Mouse (Mus musculus): ENCODE results near the gene Anapc4.

Gene Anapc4

DNA sequence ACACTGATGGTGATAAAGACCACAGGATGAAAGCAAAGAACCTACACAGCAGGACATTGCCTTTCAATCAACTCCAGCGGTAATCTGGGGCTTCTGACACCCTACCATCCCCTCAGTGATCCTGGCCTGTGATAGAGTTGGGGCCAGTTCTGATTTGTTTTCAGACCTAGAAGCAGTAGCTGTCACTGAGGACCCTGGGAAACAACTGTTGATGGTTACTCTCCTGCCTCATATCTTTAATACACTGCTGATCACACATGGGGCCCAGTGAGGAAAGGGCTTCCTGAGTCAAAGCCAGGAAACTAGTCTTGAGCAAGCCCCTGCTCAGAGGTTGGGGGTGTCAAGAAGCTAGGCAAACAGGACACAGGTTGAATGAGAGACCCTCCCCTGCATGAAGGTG lies 37.6 kb downstream of the Anapc4 start:
- no peak for DNase-seq

GRCm38 (mm10) chr5:52871986-52872385 lies 38.2 kb downstream of the Anapc4 start:
- DNase-seq = peak; percentile 11 to 25

DNA sequence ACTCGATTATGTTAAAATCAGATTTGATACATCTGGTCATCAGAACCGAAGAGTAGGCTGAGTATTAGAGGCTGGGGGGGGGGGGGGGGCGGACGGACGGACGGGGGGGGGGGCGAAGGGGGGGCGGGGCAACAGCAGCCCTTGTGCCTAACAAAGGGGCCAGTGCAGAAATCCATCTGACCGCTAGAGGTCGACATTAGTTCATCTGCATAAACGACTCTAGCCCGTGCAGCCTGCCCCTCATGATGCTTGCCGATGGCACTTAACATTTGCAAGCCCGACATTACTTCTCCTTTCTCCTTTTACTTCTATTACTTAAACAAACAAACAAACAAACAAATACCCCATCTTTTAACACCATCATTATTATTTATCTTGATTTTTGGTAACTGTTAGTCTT lies 45.0 kb downstream of the Anapc4 start:
- DNase-seq = peak in 1 of 2 experiments; percentile 28

DNA sequence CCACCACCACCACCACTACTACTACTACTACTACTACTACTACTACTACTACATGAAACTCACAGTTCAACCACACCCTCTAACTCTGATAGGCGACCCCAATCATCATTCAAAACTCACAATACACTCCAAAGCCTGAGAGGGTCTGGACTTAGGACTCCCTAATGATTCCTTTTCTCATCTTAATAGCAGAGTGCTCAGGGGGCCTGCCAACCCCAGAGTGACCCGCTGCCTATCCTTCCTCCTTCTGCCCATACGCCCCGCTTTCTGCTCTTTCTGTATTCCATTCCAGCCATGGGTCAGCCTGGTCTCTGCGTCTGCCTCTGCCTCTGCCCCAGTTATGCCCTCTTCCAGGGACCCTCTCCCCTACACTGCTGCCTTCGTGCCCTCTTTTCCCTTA lies 46.1 kb downstream of the Anapc4 start:
- DNase-seq = no peak

GRCm38 (mm10) chr5:52882446-52882845 lies 48.6 kb downstream of the Anapc4 start:
- no peak for DNase-seq

DNA sequence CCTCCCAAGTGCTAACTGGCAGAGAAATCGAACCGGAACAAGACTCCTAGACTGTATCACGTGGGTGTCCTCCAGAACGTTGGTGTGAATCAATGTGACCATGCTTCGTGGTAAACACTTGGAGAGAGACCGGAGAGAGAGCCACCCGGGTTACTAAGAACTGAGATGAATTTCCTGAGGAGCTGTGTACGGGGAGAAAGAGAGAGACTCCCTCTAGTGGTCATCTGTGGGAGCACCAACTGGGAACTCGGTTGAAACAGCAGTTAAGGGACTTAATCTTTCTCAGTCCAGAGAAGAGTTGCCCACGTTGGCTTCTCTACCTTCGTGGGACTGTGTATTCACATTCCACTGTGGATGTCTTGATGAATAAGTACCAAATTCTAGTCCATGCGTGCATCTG lies 53.3 kb downstream of the Anapc4 start:
- peak; percentile 15 to 17 for DNase-seq

GRCm38 (mm10) chr5:52889919-52890318 lies 56.1 kb downstream of the Anapc4 start:
- DNase-seq = no peak

DNA sequence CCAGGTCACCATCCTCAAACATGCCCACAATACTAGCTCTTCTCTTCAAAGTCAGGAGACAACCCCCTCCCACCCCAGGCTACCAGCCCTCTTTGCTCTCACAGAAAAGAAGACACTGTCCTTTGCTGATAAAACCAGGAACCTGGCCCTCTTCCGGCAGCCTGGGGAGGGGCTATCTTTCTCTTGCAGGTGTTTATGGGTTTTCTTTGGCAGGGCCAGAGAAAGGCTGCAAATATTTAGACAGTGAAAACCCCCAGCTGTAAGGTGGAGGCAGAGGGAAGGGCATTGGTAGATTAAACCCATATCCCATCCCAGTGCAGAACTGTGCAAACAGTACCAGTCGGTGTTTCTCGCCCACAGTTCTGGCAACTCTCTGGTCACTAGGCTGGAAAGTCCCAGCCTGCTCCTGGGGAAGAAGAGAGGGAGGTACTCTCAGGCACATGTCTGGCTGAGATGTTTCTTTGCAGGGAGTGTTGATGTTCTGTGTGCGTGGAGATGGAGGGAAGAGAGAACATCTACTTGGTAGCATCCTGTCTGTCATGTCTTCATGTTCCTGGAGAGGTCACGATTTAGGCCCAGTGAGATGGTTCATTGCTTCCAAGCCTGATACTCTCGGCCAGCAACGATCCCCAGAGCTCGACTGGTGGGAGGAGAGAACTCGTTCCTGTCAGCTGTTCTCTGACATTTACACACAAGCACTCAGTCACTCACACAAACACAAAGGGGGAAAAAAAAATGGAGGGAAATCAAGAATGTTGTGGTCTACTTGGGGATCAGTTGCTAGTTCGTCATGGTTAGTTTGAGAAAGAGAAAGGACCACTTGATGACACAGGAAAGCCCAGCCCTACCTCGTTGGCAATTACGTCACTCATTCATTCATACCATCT lies 58.4 kb downstream of the Anapc4 start:
- DNase-seq = no peak

- no peak for DNase-seq
These were observed 60.1 kb downstream of the Anapc4 start for GRCm38 (mm10) chr5:52893938-52894337.

- no peak for DNase-seq
These were observed 70.4 kb downstream of the Anapc4 start for GRCm38 (mm10) chr5:52904246-52904645.

GRCm38 (mm10) chr5:52904671-52905070 lies 70.9 kb downstream of the Anapc4 start:
- no peak for DNase-seq

DNA sequence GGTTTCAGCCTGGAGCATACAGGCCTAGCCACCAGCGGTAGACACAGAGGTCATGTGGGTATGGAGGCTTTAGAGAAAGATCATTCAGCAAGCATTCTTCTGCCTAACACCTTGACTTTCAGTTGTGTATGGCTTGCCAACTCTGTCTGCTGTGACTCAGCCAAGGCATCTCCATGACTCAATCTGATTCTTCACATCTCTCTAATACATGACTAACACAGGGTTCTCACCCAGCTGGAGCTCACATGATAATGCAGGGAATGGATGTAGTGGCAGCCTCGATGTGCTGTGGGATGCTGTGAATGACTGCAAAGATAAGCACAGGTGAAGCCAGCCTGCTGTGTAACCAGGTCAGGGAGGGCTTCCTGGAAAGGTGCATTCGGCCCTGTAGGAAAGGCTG lies 74.4 kb downstream of the Anapc4 start:
- DNase-seq = no peak

GRCm38 (mm10) chr5:52910159-52910591 lies 76.4 kb downstream of the Anapc4 start:
- DNase-seq = peak; percentile 14 to 16

GRCm38 (mm10) chr5:52911286-52911870 lies 77.6 kb downstream of the Anapc4 start:
- no peak for DNase-seq

DNA sequence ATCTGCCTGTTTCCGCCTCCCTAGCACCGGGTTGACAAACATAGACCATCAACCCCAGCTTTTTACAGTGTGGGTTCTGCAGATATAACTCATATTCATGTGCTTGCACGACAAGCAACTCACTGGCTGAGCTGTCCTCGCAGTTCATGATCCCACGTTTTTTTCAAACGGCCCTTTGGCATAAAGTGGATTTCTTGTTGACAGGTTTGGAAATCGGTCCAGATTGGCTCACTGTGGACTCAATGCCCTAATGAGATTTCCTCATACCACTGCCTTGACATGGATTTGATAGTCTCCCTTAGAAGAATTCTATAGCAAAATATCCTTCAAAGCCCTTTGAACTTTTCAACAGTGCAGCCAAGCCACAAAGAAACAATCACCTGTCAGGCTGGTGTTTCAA lies 79.9 kb downstream of the Anapc4 start:
- DNase-seq = no peak

- DNase-seq = no peak
These were observed 82.4 kb downstream of the Anapc4 start for GRCm38 (mm10) chr5:52916186-52916585.
